Mouse (Mus musculus) frontal cortex, postnatal 14 days (tissue): ENCODE measurements at regions not wholly inside any gene's neighbourhood (a gene's known extent, or its start where the extent isn't known, plus 50 kb on each side); places are given as distances from the start of the nearest gene placed in this dataset.

ENCODE experiments used
- DNase-seq, 2 experiments: peaks; one replicate each; pipeline ENCODE4 v3.0.0; 2022; ENCODE audit warnings: low spot score in 2 of 2

DNA sequence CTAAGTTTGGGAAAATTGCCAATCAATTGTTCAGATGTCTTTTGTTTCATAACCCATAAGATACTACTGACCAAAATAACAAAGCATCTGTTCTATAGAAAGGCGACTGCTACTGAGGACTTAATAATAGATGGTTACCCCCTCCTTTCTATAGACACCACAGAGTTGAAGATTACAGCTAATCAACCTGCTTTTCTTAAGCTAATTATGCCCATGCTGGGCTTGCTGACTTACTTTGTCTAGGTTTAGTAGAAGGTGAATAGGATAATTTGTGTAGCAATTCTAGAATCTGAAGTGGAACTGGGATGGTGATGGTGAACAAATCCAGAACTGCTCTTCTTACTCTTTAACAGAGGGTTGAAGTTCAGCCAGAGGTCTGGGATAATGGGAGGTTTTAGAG, 53.8 kb upstream of the Tbx18 start:
- DNase-seq: no peak

DNA sequence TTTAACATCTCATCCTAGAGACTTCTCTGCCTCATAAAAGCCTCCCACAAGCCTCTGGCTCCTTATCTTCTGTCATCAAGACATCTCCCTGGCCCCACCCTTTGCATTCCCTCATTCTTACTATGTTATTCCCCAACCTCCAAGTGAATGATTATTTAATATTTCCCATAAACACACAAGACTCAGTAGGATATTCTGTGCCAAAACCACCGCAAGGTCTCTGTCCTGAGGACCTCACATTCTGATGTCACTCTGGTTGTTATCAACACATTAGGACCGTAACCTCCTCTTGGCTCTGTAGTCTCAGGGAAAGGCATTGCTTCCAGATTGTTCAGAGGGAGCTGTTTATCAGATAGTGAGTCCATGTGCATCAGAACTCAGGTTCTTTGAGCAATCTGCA, 80.7 kb upstream of the Tbx18 start:
- no peak for DNase-seq

DNA sequence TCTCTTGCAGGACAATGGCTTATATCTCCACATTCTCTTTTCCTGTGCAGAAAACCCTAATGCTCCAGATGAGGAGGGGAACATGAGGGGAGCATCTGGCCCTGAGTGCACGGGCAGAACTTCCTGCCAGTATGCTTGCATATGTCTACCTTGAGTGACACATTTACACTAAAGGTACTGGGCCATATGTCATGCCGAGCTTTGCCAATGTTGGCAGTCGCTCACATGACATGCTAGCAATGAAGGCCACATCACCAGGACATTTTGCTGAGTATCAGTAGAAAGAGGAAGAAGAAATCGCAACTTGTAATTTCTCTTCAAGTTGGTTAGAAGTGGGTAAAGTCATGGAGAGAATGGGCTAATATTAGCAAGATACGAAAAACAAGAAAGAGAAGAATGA, 91.2 kb upstream of the Tbx18 start:
- no peak for DNase-seq

DNA sequence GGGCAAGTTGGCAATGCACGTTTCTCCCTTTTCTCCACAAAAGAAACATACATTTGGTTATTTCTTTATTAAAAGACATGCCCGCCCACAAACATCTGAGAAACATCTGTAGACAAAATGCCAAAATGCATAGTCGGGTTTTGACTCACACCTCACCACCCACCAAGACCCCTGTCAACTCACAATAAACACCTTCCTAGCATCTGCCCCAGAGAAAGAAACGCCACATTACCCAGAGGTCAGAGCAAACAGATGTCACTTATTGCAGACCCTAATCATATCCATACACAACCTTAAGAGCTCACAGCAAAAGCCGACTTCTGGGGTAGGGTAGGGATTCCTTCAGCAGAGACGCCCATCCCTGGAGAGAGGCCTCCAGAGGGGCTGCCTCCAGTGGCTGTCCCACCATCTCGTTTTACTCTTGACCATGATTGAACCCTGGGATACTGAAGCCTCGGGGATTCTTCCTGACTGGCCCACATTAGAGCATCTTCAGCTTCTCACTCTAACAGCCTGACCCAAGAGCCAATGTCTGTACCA, 93.7 kb upstream of the Tbx18 start:
- no peak for DNase-seq

DNA sequence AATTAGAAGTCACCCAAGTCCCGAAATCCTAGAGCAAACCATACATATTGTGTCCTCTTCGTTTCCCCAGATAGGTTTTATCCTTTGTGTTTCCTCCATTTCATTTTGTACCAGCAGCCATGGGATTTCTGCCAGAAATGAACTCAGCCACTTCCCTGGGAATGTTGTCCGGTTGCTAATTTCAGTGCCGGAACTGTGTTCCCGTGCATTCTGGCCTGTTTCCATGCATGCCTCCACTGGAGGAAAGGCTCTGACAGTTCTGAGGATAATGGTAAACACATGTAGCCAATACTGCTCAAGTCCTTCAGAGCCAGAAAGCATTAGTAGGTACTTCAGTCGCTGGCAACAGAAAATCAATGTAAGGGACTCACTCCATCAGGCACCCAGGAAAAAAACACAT, 112.8 kb upstream of the Tbx18 start:
- DNase-seq: no peak

DNA sequence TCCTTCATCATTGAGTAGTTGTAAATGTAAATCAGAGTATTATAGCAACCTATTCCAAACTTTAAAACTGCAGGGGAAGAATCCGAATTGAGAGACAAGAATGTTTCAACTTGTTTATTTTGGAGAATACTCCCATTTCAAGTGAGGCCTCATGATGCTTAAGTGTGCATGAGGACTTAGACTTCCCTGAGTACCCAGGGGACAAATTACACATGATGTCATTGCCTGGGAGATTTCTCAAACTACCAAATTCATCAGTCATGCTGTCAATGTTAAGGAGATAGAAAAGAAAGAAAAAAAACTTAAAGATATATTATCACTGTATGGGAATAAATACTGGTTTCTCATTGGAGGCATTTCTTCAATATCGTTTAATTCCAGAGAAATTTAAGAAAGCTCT, 113.4 kb upstream of the Tbx18 start:
- DNase-seq: no peak

DNA sequence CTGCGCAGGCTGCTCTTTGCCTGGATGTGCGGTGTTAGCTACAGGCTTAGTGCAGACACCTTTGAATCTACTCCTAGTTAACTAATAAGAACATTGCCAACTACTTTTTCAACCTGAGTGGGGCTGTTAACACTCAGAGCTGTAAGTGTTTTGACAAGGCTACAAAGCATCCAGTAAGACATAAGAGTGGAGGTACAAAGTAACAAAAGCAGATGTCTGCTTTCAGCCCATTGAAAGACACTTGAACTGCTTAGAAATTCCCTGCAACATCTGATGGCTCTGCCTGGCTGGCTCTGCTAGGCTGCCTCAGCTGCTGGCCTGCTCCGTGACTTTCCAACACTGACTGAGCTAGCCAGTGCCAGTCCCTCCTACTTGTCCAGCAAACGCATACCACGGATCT, 117.8 kb upstream of the Tbx18 start:
- no peak for DNase-seq

DNA sequence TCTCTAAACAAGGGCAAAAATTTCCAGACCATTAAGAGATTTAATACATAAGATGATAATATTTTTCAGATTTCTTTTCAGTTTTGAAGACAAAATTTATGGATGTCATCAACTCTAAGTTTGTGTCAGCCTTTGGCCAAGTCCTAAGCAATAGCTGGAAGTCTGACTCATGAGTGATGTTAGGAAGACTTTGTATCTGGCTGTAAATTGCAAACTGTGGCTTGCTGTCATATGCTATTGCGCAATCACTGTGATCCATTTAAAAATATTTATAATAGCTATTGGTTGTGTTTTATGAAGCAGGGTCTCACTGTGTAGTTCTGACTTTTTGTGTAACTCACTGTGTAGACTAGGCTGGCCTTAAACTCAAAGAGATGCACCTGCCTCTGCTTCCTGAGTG, 119.1 kb upstream of the Tbx18 start:
- DNase-seq: no peak

DNA sequence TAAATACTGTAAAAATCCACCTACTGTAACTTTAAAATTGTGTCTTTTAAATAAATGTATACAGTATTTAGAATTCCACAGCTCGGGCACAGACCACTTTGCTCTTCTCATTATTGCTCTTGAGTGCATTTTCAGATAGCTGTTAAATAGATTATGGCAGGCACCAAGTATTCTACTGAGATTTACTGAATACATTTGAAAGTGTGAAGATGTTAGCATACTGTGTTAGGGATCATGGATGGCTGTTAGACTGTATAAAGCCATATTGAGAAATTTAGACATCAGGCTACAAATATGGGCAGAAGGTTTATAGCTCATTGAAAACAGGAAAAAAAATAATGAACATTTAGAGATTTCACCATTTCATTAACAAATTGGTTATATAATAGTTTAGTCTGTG, 130.5 kb upstream of the Tbx18 start:
- DNase-seq: no peak

DNA sequence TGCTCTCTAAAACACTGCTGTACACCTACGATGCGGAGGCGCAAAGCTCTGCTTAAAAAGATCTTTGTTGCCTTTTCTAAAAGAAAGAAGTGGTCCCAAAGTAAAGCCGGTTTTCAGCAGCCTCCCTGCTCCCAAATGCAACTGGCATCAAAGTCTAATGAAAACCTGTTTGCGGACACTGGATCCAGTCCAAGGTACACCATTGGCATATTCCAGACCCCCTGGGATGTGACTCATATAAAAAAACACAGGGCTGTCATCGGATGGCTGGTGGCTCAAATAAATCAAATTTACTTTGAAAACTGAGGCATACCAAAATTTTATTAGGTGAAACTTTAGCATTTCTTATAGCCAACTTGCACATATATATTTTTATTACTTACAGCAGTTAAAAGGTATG, 134.2 kb upstream of the Tbx18 start:
- DNase-seq: no peak

DNA sequence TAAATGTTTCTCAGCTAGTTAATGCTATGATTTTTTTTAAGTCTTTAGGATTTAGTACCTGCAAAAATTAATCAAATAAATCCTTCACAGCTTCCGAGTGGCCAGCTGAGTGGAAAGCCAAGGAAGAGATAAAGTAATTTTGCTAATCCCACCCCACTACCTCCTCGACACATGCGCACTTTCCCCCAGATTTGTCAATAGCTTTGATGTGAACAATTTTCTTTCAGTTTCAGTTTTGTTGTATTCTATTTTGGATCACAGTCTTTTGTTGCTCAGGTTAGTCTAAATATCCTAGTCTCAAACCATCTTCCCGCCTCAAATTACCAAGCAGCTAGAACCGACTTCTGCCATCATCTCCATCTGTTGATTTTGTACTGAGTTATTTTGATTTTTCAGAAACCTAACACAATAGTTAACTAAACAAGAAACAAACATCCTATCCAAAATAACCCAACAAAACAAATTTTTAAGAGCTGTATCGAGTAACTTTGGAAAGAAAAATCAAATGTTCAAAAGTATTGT, 141.4 kb upstream of the Tbx18 start:
- no peak for DNase-seq

DNA sequence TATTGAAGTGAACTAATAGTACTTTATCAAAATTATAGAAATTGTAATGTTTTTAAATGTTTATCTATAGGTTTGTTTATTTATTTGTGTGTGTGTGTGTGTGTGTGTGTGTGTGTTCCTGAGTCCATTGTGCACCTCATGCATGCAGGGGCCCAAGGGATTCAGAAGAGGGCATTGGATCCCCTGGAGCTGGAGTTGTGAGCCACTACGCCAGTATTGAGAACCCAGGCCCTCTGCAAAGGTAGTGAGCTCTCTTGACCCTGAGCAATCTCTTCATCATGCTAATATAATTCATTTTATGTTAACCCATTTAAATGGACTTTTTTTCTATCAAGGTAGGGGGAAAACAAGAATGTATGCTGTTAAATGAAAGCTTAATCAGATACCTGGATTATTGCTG, 151.5 kb upstream of the Tbx18 start:
- no peak for DNase-seq

DNA sequence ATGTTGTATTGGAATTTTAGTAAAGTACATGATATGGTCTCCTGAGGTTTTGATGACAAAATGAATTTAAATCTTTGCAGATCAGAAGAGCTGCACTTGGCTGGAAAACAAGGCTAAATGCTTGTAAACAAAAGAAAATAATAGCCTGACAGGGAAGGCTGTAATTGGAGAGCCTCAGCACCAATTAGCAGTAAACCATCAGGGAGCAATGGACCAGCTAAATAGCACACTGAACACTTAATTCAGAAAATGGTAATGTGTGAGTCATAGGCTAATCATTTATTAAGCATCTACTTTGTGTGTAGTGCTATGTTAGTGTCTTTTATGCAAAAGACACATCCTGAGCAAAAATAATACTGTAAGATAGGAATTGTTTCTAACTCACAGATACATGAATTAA, 152.0 kb upstream of the Tbx18 start:
- no peak for DNase-seq

DNA sequence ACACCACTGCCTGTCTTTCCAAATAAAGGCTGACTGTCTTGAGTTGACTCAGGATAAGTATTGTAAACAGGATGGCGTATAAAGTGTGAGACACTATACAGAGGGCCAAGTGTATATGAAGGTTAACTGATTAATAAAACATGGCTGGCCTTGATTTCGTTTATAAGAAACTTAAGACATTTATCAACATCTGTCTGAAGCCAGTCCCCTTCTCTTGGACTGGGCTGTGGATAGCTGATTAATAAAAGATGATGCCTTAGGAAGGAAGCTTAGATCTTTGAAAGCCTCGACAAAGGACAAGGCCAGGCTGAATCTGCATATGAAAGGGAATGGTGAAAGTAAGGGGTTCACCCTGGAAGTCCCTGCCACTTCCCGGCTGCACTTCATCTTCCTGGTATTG, 163.0 kb upstream of the Tbx18 start:
- DNase-seq: no peak

DNA sequence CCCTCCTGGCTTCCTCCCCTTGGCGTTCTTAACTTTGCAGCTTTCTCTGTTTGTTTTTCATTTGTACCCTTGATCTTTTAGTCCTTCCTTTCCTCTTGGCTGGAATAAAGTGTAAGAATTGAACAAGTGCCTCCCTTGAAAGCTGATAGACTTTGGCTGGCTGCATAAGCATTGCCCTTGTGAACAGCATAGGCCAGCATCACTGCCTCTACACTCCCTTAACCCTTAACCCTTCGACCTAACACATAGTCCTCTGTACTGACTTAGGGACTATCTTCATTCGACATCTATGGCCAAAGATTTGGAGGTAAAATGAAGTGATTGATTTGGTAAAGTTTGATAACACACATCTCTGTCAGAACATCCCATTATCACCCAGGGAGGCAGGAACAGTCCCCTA, 163.5 kb upstream of the Tbx18 start:
- no peak for DNase-seq

DNA sequence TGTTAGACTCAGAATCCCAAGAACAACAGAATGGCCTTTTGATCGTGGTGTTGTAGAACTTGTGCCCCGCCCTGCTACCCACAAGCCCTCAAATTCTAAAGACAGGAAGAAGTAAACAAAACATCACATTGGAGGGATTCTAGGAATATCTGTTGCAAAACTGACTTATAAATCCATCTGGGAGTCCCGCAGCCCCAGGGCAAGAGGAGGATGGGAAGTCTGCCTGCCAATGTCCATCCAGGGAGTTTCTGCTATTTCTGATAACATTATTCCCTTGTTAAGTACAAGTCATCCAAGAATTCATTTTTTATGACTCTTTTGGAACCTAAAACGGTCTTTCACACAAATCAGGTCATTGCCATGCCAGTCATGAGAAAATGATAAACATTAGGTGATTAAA, 164.5 kb upstream of the Tbx18 start:
- DNase-seq: no peak

DNA sequence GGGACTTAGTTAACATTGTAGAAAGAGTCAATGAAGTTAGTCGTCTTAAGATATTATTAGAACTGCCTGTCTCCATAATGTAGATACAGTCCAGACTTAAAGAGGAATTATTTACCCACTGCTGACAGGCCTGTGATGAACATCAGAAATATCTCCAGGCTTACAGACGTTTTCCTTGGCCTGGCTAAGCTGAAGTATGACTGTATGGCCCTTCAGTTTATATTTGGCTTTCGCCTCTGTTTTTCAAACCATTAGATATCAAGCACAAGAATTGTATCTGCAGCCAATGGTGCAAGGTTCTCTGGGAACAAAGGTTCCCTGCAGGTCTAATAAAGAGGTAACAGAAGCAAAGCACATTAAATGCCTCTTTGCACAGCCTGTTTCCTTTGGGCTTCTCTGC, 166.3 kb upstream of the Tbx18 start:
- DNase-seq: no peak

DNA sequence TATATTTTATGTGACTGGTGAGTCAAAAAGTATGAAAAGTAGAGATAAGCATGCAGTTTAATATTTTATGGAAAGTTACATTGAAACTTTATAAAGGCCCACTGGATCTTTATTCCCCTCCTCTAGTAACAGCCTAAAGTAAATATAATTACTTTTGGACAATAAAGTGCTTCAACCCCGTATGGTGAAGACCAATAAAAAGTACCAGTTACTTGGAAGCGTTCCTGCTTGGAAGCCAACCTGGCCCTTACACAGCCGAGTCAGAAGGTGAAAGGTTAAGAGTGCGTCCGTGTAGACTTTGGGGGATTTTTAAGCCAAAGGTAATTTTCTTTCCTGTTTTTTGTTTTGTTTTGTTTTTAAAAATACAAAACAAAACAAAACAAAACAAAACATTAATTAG, 168.3 kb upstream of the Tbx18 start:
- DNase-seq: no peak

DNA sequence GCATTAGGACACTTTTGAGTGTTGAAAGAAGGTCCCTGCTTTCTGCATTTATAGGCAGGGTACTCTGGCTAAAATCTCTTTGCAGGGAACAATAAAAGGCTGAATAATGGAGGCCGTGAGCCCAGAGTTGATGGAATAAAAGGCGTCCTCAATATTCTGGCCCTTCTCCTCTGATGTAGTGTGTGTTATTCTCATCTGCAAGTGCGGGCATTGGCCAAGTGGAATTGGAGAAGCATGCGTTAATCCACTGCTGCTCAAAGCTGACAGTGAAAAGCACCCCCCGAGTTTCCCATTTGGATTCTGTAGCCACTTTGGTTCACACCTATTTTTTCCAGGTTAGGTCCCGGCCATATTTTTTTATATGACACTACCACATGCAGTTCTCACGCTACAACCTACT, 168.7 kb upstream of the Tbx18 start:
- no peak for DNase-seq

DNA sequence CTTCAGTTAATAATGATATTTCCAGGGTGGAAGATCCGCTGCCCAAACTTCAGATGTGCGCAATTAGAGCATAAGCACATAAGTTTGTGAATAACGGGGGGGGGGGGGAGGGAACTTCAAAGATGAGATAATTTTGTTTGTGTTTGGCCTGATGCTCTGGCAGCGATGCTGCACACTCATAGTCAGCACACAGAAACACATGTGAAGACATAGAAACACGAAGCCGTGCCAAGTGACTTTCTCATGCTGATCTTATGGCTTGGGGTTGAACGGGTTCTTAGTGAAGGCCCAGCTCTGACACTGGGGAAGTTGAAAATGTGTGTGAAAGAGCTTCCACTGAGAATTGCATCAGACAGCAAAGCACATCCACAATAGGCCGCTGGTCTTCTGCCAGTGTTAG, 190.2 kb upstream of the Tbx18 start:
- DNase-seq: no peak

DNA sequence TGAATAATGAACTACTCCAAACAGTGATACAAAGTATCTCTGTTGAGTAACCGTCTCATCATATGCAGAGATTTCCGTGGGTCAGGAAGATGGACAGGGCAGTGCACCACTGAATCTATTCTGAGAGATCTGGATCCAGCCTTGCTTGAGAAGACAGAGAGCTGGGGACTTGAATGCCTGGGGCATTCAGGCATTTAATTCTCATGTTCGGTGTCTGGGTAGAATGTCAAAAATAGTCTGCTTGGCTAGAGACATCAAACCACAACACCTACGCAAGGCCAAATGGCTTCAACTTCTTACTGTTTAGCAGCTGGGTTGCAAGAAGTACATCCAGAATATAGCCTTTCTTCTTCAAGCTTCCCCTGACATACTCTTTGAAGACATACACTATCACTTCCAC, 194.1 kb upstream of the Tbx18 start:
- no peak for DNase-seq

DNA sequence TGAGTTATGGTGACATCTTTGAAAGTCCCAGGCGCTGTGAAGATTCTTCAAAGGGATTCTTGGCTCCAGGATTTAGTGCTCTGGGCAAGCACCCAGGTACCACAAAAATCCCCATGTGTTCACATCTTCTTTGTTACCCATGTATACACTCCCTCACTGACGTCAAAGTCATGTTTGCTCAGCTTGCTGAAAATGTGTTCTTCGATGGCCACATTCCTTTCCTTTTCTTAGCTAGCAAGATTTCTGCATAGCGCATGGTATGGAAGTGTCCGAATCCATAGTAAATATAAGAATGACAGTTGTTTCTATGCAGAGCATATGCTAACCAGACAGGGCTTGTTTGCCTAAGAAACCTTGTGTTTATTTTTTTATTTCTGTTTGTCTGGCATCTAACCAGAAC, 202.2 kb upstream of the Tbx18 start:
- no peak for DNase-seq

DNA sequence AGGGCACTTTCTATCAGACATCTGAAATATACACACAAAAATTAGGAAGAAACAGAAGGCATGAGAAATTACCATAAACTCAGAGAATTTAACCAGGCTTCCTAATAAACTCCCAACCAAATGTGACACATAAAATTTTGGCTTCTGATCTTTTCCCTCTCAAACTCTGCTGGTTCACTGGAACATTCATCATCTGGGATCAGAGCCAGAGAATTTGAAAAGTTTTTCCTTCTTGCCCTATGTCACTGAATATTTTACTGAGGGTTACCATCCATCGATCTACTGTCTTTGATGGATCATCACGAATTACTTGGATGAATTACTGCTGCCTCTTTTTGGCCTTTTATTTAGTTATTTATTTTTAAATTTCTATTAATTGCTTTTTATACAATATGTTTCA, 221.4 kb upstream of the Tbx18 start:
- no peak for DNase-seq

DNA sequence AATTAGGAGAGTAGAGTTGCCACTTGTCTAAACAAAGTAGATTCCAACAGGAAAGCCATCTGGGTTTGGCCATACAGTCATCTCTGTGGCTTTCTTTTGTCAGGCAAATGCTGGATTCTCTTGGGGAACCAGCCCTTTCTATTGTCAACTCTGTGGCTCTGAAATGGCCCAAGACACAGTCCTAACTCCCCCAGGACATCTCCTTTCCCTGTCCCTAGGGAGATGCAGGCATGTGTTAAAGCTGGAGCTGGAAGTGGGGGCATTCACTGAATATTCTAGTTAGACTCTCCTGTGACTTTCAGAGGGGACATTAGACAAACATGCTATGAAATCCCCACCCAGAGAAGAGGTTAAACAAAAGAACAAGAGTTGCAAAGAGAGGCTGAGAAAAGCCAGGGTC, 223.9 kb upstream of the Tbx18 start:
- DNase-seq: no peak

DNA sequence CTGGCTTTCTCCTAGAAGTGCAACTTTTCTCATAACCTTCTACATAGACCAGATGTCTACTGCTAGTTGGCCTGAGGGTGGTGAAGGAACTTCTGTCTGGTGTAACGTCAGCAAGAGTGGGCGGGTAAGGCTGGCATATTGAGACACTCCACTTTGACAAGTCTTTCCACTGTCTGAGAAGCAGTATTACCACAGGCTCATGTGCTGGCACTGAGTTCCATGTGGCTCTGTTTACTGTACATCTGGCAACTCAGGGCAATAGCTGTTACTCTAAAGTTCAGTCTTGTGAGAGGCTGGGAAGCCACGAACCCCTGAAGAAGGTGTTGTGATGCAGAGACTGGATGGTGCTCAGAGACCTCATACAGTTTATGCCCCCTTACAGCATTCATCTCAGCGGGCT, 230.7 kb upstream of the Tbx18 start:
- no peak for DNase-seq
